Mouse (Mus musculus) hindbrain, embryonic 13.5 days (tissue): Measurements from ENCODE around the gene Tex2. TPM values are rescaled to one million over a fixed set of nuclear protein-coding genes. Genes with fewer than 3 reads are reported as not detected.

Experiments used
- ATAC-seq: fragments of 200-750 bp; cut with Nextera tagmentation; 2 replicates; pipeline ENCODE4 v1.8.0; 2017; ENCODE audit warnings: moderate TSS enrichment; ENCODE audit not compliant: low FRiP score
- H3K27ac ChIP-seq: fragments of 300-500 bp; sonication (generic); 2 replicates; pipeline ENCODE4 v1.5.1; 2015; ENCODE audit warnings: inconsistent platforms, mild to moderate bottlenecking, moderate library complexity
- H3K27me3 ChIP-seq: fragments of 300-500 bp; sonication (generic); 2 replicates; pipeline ENCODE4 v1.6.1; 2015; ENCODE audit warnings: mild to moderate bottlenecking, inconsistent platforms
- H3K36me3 ChIP-seq: fragments of 300-500 bp; sonication (generic); 2 replicates; pipeline ENCODE4 v1.6.1; 2015; ENCODE audit warnings: mild to moderate bottlenecking, inconsistent platforms
- H3K4me1 ChIP-seq: fragments of 300-500 bp; sonication (generic); replicated peaks from 2 replicates; pipeline ENCODE4 v1.6.1; 2015; ENCODE audit warnings: inconsistent platforms
- H3K4me2 ChIP-seq: fragments of 300-500 bp; sonication (generic); 2 replicates; pipeline ENCODE4 v1.6.1; 2015; ENCODE audit warnings: inconsistent platforms, mild to moderate bottlenecking, moderate library complexity
- H3K4me3 ChIP-seq: fragments of 300-500 bp; sonication (generic); 2 replicates; pipeline ENCODE4 v1.5.1; 2015; ENCODE audit warnings: mild to moderate bottlenecking, inconsistent platforms
- H3K9ac ChIP-seq: fragments of 300-500 bp; sonication (generic); 2 replicates; pipeline ENCODE4 v1.6.1; 2015; ENCODE audit warnings: mild to moderate bottlenecking, inconsistent platforms
- H3K9me3 ChIP-seq: fragments of 300-500 bp; sonication (generic); 2 replicates; pipeline ENCODE4 v1.6.1; 2016; ENCODE audit warnings: inconsistent platforms
- WGBS: fragments of 180-500 bp; shearing (Covaris S2); methylation state at CpG from one replicate; pipeline ENCODE4 v1.1.7; 2015; 5-methylcytosine and 5-hydroxymethylcytosine counted together
- polyA plus RNA-seq: library from polyadenylated mRNA; unstranded; fragments of >200 nt; fragmentation: Nextera tagmentation; extraction: Ambion mirVana; gene quantifications from 2 replicates; pipeline ENCODE4 v1.2.1, GENCODE M21; 2015

Tex2 gene
- polyA plus RNA-seq, 1 experiment from 2014 or later, result 21.7 TPM

GRCm38 (mm10) chr11:106465545-106465903 lies 147.7 kb downstream of the Tex2 start:
- no peaks in the 10 kb centered on the region for H3K36me3 ChIP-seq
- H3K4me1 ChIP-seq, result no peaks in the 10 kb centered on the region; the same call in 1 of the 2 replicates
- H3K9me3 ChIP-seq, result no peaks in the 10 kb centered on the region
- H3K9ac ChIP-seq, result no peak overlapping the region
- WGBS, result 97% methylated on average over 1 of the region's 1 CpGs
- H3K27me3 ChIP-seq, result no peaks in the 10 kb centered on the region
- no peak overlapping the region for H3K4me2 ChIP-seq
- H3K4me3 ChIP-seq, result no peak overlapping the region
- H3K27ac ChIP-seq, result no peak overlapping the region
- no peak for ATAC-seq

- Histone ChIP-seq H3K4me3 (no peak overlapping the region), H3K4me2 (no peak overlapping the region), H3K27me3 (no peaks in the 10 kb centered on the region), H3K27ac (no peak overlapping the region), H3K9ac (no peak overlapping the region), H3K36me3 (no peaks in the 10 kb centered on the region), H3K9me3 (no peaks in the 10 kb centered on the region), H3K4me1 (no peaks in the 10 kb centered on the region; the same call in 1 of the 2 replicates)
- ATAC-seq, result no peak
- WGBS, result 89% methylated on average over 4 of the region's 4 CpGs
Observed at GRCm38 (mm10) chr11:106464681-106465544, 148.3 kb downstream of the Tex2 start.

- Histone ChIP-seq H3K27ac (no peak overlapping the region), H3K4me2 (no peak overlapping the region), H3K9ac (no peak overlapping the region), H3K27me3 (no peaks in the 10 kb centered on the region), H3K4me1 (no peaks in the 10 kb centered on the region; the same call in 1 of the 2 replicates), H3K9me3 (no peaks in the 10 kb centered on the region), H3K4me3 (no peak overlapping the region), H3K36me3 (no peaks in the 10 kb centered on the region)
- no peak for ATAC-seq
- WGBS, result 74% methylated on average over 5 of the region's 5 CpGs
Observed at GRCm38 (mm10) chr11:106463845-106464244, 149.4 kb downstream of the Tex2 start.

- ATAC-seq, result no peak
- Histone ChIP-seq H3K4me3 (no peak overlapping the region), H3K9me3 (no peaks in the 10 kb centered on the region), H3K27me3 (no peaks in the 10 kb centered on the region), H3K36me3 (no peaks in the 10 kb centered on the region), H3K27ac (no peak overlapping the region), H3K9ac (no peak overlapping the region), H3K4me1 (no peaks in the 10 kb centered on the region; the same call in 1 of the 2 replicates), H3K4me2 (no peak overlapping the region)
- WGBS, result 88% methylated on average over 3 of the region's 3 CpGs
Observed at GRCm38 (mm10) chr11:106462309-106462708, 150.9 kb downstream of the Tex2 start.

GRCm38 (mm10) chr11:106461145-106461932 lies 151.9 kb downstream of the Tex2 start:
- Histone ChIP-seq H3K27ac (no peak overlapping the region), H3K36me3 (0 out of 2 replicates have a peak, but pooled peaks cover under 1% of the 10 kb centered on the region), H3K9ac (no peak overlapping the region), H3K27me3 (no peaks in the 10 kb centered on the region), H3K4me1 (no peaks in the 10 kb centered on the region; the same call in 1 of the 2 replicates), H3K4me3 (no peak overlapping the region), H3K9me3 (no peaks in the 10 kb centered on the region), H3K4me2 (no peak overlapping the region)
- WGBS, result 85% methylated on average over 5 of the region's 5 CpGs
- ATAC-seq, result no peak

- Histone ChIP-seq H3K4me1 (no peaks in the 10 kb centered on the region; the same call in 1 of the 2 replicates), H3K27ac (no peak overlapping the region), H3K9me3 (no peaks in the 10 kb centered on the region), H3K36me3 (0 out of 2 replicates have a peak, but pooled peaks cover 3% of the 10 kb centered on the region), H3K27me3 (no peaks in the 10 kb centered on the region), H3K4me3 (no peak overlapping the region), H3K9ac (no peak overlapping the region), H3K4me2 (no peak overlapping the region)
- no peak for ATAC-seq
- WGBS, result 98% methylated on average over 1 of the region's 1 CpGs
Observed at GRCm38 (mm10) chr11:106460671-106461070, 152.6 kb downstream of the Tex2 start.

- Histone ChIP-seq H3K27ac (no peak overlapping the region), H3K9ac (no peak overlapping the region), H3K4me1 (no peaks in the 10 kb centered on the region), H3K27me3 (no peaks in the 10 kb centered on the region), H3K36me3 (0 out of 2 replicates have a peak, but pooled peaks cover 3% of the 10 kb centered on the region), H3K9me3 (no peaks in the 10 kb centered on the region), H3K4me3 (no peak overlapping the region), H3K4me2 (no peak overlapping the region)
- 93% methylated on average over 4 of the region's 4 CpGs for WGBS
- ATAC-seq, result no peak
Observed at GRCm38 (mm10) chr11:106458540-106458939, 154.7 kb downstream of the Tex2 start.

Other genes starting within 250 kb of the Tex2 start
- gene Prr29, start 248.0 kb downstream of the Tex2 start, polyA plus RNA-seq, result not detected in 2 replicates
- 12.8 and 13.8 TPM in 2 replicates for gene Icam2, start 225.3 kb downstream of the Tex2 start, polyA plus RNA-seq
- 5.9 and 6.1 TPM in 2 replicates for gene Ern1, start 125.6 kb downstream of the Tex2 start, polyA plus RNA-seq
- gene Pecam1, start 137.2 kb upstream of the Tex2 start, polyA plus RNA-seq, result 17.4 and 17.6 TPM in 2 replicates
- gene Milr1, start 137.8 kb upstream of the Tex2 start, polyA plus RNA-seq, result 0.78 and 1.3 TPM in 2 replicates
- 9.1 and 9.7 TPM in 2 replicates for gene Polg2, start 166.1 kb upstream of the Tex2 start, polyA plus RNA-seq
- gene Ddx5, start 175.8 kb upstream of the Tex2 start, polyA plus RNA-seq, result 431 and 450 TPM in 2 replicates
- gene Cep95, start 175.8 kb upstream of the Tex2 start, polyA plus RNA-seq, result 15.7 and 18.2 TPM in 2 replicates